Mouse (Mus musculus): ENCODE data around the gene Tesc. TPM values are rescaled to one million over a fixed set of nuclear protein-coding genes. Genes with fewer than 3 reads are reported as not detected.

Tesc gene
- polyA plus RNA-seq, 2 experiments = 0.58 to 1.2 TPM

GRCm38 (mm10) chr5:118017527-118017926 lies 10.0 kb upstream of the Tesc start:
- ATAC-seq (ENCODE audit: insufficient read depth) = no peak
- H3K27ac ChIP-seq = no peak overlapping the region
- 50% methylated on average over 5 of the region's 5 CpGs for WGBS (ENCODE audit: insufficient replicate concordance)
- DNase-seq (ENCODE audit: low read depth in 3 of 3, low spot score in 3 of 3) = no peak
- H3K36me3 ChIP-seq (replicated peaks; ENCODE audit: control insufficient read depth, insufficient read depth, low read depth) = no peaks in the 10 kb centered on the region
- H3K9ac ChIP-seq (replicated peaks) = no peak overlapping the region
- no peaks in the 10 kb centered on the region for H3K4me1 ChIP-seq (replicated peaks; ENCODE audit: control insufficient read depth in 2 of 2, insufficient read depth in 2 of 2, low read length in 1 of 2)
- H3K4me3 ChIP-seq (ENCODE audit: insufficient read depth in 1 of 2, low read depth in 2 of 2, low read length in 2 of 2) = no peak overlapping the region
- H3K27me3 ChIP-seq (ENCODE audit: control insufficient read depth, insufficient read depth, low read length) = no peaks in the 10 kb centered on the region; the same call in 1 of the 2 replicates
- H3K4me2 ChIP-seq (ENCODE audit: low read depth) = no peak overlapping the region
- TF ChIP-seq EP300 (IDR thresholded peaks at IDR 0.05; ENCODE audit: low read depth) (no peak), CTCF (IDR thresholded peaks at IDR 0.05; ENCODE audit: low read depth) (no peak)
- H3K9me3 ChIP-seq (ENCODE audit: control insufficient read depth, low read length) = no peaks in the 10 kb centered on the region

- DNase-seq (ENCODE audit: low read depth in 3 of 3, low spot score in 3 of 3) = no peak
- no peaks in the 10 kb centered on the region for H3K4me1 ChIP-seq (replicated peaks; ENCODE audit: control insufficient read depth in 2 of 2, insufficient read depth in 2 of 2, low read length in 1 of 2)
- no peak overlapping the region for H3K4me2 ChIP-seq (ENCODE audit: low read depth)
- no peaks in the 10 kb centered on the region for H3K9me3 ChIP-seq (ENCODE audit: control insufficient read depth, low read length)
- 50% methylated on average over 11 of the region's 11 CpGs for whole genome bisulfite sequencing (ENCODE audit: insufficient replicate concordance)
- no peaks in the 10 kb centered on the region for H3K36me3 ChIP-seq (replicated peaks; ENCODE audit: control insufficient read depth, insufficient read depth, low read depth)
- no peak overlapping the region for H3K27ac ChIP-seq
- no peak for ATAC-seq (ENCODE audit: insufficient read depth)
- H3K27me3 ChIP-seq (ENCODE audit: control insufficient read depth, insufficient read depth, low read length) = no peaks in the 10 kb centered on the region; the same call in 1 of the 2 replicates
- TF ChIP-seq EP300 (IDR thresholded peaks at IDR 0.05; ENCODE audit: low read depth) (no peak), CTCF (IDR thresholded peaks at IDR 0.05; ENCODE audit: low read depth) (no peak)
- H3K4me3 ChIP-seq (ENCODE audit: insufficient read depth in 1 of 2, low read depth in 2 of 2, low read length in 2 of 2) = no peak overlapping the region
- H3K9ac ChIP-seq (replicated peaks) = no peak overlapping the region
These were observed 7.6 kb upstream of the Tesc start for GRCm38 (mm10) chr5:118019905-118020304.

DNA sequence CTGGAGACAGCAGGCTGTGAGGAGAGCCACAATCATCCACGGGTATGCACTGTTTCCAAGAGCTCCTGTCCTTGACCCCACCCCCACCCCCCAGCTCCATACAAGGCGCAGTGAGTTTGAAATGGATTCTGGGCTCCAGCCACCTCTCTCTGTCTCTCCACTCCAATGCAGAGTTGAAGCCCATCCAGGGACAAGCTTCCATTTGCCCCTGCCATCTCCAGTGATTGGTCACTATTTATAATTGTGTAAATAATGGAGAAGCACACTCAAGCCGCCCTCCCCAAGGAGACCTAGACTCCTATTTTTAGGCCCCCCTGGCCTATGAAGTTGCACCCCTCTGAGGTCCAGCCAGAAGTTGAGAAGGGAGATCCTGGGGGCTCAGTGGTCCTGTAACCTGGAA lies 4.5 kb upstream of the Tesc start:
- Histone ChIP-seq H3K9ac (replicated peaks) (no peak overlapping the region), H3K36me3 (replicated peaks; ENCODE audit: control insufficient read depth, insufficient read depth, low read depth) (no peaks in the 10 kb centered on the region), H3K4me2 (ENCODE audit: low read depth) (no peak overlapping the region), H3K9me3 (ENCODE audit: control insufficient read depth, low read length) (no peaks in the 10 kb centered on the region), H3K27ac (no peak overlapping the region), H3K4me1 (replicated peaks; ENCODE audit: control insufficient read depth in 2 of 2, insufficient read depth in 2 of 2, low read length in 1 of 2) (no peaks in the 10 kb centered on the region), H3K4me3 (ENCODE audit: insufficient read depth in 1 of 2, low read depth in 2 of 2, low read length in 2 of 2) (no peak overlapping the region), H3K27me3 (ENCODE audit: control insufficient read depth, insufficient read depth, low read length) (peaks cover 26% of the 10 kb centered on the region)
- WGBS (ENCODE audit: insufficient replicate concordance) = 58% methylated on average over 3 of the region's 3 CpGs
- no peak for ATAC-seq (ENCODE audit: insufficient read depth)
- DNase-seq (ENCODE audit: low read depth in 3 of 3, low spot score in 3 of 3) = no peak
- TF ChIP-seq CTCF (IDR thresholded peaks at IDR 0.05; ENCODE audit: low read depth) = no peak
- TF ChIP-seq EP300 (IDR thresholded peaks at IDR 0.05; ENCODE audit: low read depth) = no peak

GRCm38 (mm10) chr5:118025880-118026279 lies 1.7 kb upstream of the Tesc start:
- Histone ChIP-seq H3K4me3 (ENCODE audit: insufficient read depth in 1 of 2, low read depth in 2 of 2, low read length in 2 of 2) (no peak overlapping the region), H3K4me1 (replicated peaks; ENCODE audit: control insufficient read depth in 2 of 2, insufficient read depth in 2 of 2, low read length in 1 of 2) (no peaks in the 10 kb centered on the region), H3K9me3 (ENCODE audit: control insufficient read depth, low read length) (no peaks in the 10 kb centered on the region), H3K27ac (no peak overlapping the region), H3K27me3 (ENCODE audit: control insufficient read depth, insufficient read depth, low read length) (peaks cover 42% of the 10 kb centered on the region), H3K36me3 (replicated peaks; ENCODE audit: control insufficient read depth, insufficient read depth, low read depth) (no peaks in the 10 kb centered on the region), H3K4me2 (ENCODE audit: low read depth) (no peak overlapping the region), H3K9ac (replicated peaks) (no peak overlapping the region)
- ATAC-seq (ENCODE audit: insufficient read depth) (no peak), DNase-seq (ENCODE audit: low read depth in 3 of 3, low spot score in 3 of 3) (no peak)
- no peak for TF ChIP-seq CTCF (IDR thresholded peaks at IDR 0.05; ENCODE audit: low read depth)
- TF ChIP-seq EP300 (IDR thresholded peaks at IDR 0.05; ENCODE audit: low read depth) = no peak
- WGBS (ENCODE audit: insufficient replicate concordance) = 5% methylated on average over 12 of the region's 12 CpGs

DNA sequence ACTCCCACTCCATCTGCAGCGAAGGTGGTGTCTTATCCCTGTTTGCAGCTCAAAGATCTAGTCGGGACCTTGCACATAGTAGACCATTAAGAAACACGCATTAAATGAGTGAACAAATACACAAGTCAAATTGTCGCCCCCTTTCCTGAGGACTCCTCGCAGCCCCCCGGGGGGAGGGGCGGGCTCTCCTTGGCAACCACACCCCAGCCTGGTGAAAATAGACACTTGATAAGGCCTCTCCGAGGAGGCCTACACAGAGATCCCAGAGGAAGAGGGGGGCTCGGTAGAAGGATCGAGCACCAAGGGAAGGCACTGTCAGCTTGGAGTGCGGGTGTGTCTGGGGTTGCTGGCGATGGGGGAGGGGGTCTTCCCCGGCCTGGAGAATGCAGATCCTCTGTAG lies 1.2 kb upstream of the Tesc start:
- H3K27ac ChIP-seq = no peak overlapping the region
- no peak for DNase-seq (ENCODE audit: low read depth in 3 of 3, low spot score in 3 of 3)
- H3K36me3 ChIP-seq (replicated peaks; ENCODE audit: control insufficient read depth, insufficient read depth, low read depth) = no peaks in the 10 kb centered on the region
- WGBS (ENCODE audit: insufficient replicate concordance) = 6% methylated on average over 13 of the region's 13 CpGs
- no peak for ATAC-seq (ENCODE audit: insufficient read depth)
- no peaks in the 10 kb centered on the region for H3K4me1 ChIP-seq (replicated peaks; ENCODE audit: control insufficient read depth in 2 of 2, insufficient read depth in 2 of 2, low read length in 1 of 2)
- H3K9ac ChIP-seq (replicated peaks) = no peak overlapping the region
- no peak overlapping the region for H3K4me3 ChIP-seq (ENCODE audit: insufficient read depth in 1 of 2, low read depth in 2 of 2, low read length in 2 of 2)
- TF ChIP-seq EP300 (IDR thresholded peaks at IDR 0.05; ENCODE audit: low read depth) (no peak), CTCF (IDR thresholded peaks at IDR 0.05; ENCODE audit: low read depth) (no peak)
- peaks cover 42% of the 10 kb centered on the region for H3K27me3 ChIP-seq (ENCODE audit: control insufficient read depth, insufficient read depth, low read length)
- no peaks in the 10 kb centered on the region for H3K9me3 ChIP-seq (ENCODE audit: control insufficient read depth, low read length)
- no peak overlapping the region for H3K4me2 ChIP-seq (ENCODE audit: low read depth)

Measured in liver, embryonic 14.5 days (tissue).